Mouse (Mus musculus) embryonic stem cell, embryonic (primary cell): ENCODE measurements around the gene Csnk2b.

Source experiments
- CTCF ChIA-PET, 4 experiments: fragments of 300-600 bp in 2 of 4; fragments of 350-600 bp in 2 of 4; sonication (Branson Sonifier 250); formaldehyde crosslinking; loops; one replicate each; lab custom pipeline; 2022; ENCODE audit warnings: inconsistent platforms in 2 of 4; lab: Charles Lee
- POLR2A ChIA-PET, 4 experiments: fragments of 300-600 bp in 2 of 4; fragments of 350-600 bp in 2 of 4; sonication (Branson Sonifier 250); formaldehyde crosslinking; loops; one replicate each; lab custom pipeline; 2022; ENCODE audit warnings: antibody characterized with exemption in 4 of 4, inconsistent platforms in 1 of 4; lab: Charles Lee

Gene Csnk2b

GRCm38 (mm10) chr17:35077285-35077684 is 44.6 kb downstream of the Csnk2b start:
- CTCF ChIA-PET, result interaction anchor here in 3 of 4 experiments (0.6 to 3.0 kb wide), 8 partner anchors 11 to 431 kb away, joined by 3 to 13 read pairs (median 4); partner anchors contain the start of genes Abhd16a (in 1 of the 3) and Atf6b (in 1 of the 3)
- POLR2A ChIA-PET, result interaction anchor here in 3 of 4 experiments (0.5 to 3.0 kb wide), 43 partner anchors 8 to 429 kb away, joined by 3 to 25 read pairs (median 4); partner anchors contain the start of genes Ddah2 (in 3 of the 3), Ly6g6f (in 3 of the 3), Abhd16a (in 2 of the 3) and Msh5 (in 2 of the 3)

- POLR2A ChIA-PET, result interaction anchor here in 3 of 4 experiments (0.6 to 3.0 kb wide), 59 partner anchors 9 to 1045 kb away, joined by 3 to 25 read pairs (median 4); partner anchors contain the start of genes Ddah2 (in 3 of the 3), Ly6g6f (in 3 of the 3), Abhd16a (in 2 of the 3) and Ddx39b (in 2 of the 3)
- CTCF ChIA-PET, result interaction anchor here in 3 of 4 experiments (0.6 to 3.0 kb wide), 7 partner anchors 12 to 156 kb away, joined by 3 to 13 read pairs (median 4); partner anchors contain the start of gene Abhd16a (in 1 of the 3)
Measured at GRCm38 (mm10) chr17:35076507-35077176, 45.2 kb downstream of the Csnk2b start, which contains the start of gene Ly6g6e. TSS of gene Ly6g6e (plus strand) at chr17:35076902.

GRCm38 (mm10) chr17:35074097-35074496 is 47.8 kb downstream of the Csnk2b start:
- CTCF ChIA-PET, result interaction anchor here (0.6 to 1.7 kb wide), 5 partner anchors 10 to 200 kb away, joined by 3 to 6 read pairs (median 3); no protein-coding TSS in a partner anchor

GRCm38 (mm10) chr17:35071454-35071853 is 50.4 kb downstream of the Csnk2b start:
- ChIA-PET CTCF (interaction anchor here in 1 of 4 experiments (0.7 to 1.1 kb wide), 3 partner anchors 9 to 23 kb away, joined by 3 to 4 read pairs (median 3); no protein-coding TSS in a partner anchor), POLR2A (interaction anchor here in 3 of 4 experiments (0.6 to 2.7 kb wide), 13 partner anchors 9 to 172 kb away, joined by 3 to 20 read pairs (median 3); partner anchors contain the start of genes Ddah2 (in 1 of the 3), Msh5 (in 1 of the 3) and Vars (in 1 of the 3))

More at GRCm38 (mm10) chr17:35074097-35074496, 47.8 kb downstream of the Csnk2b start:
- POLR2A ChIA-PET, result interaction anchor here (0.6 to 1.8 kb wide), 20 partner anchors 8 to 138 kb away, joined by 3 to 5 read pairs (median 4); partner anchors contain the start of genes Ddah2 (in 3 of the 4), Gpank1 (in 1 of the 4), Ly6g6c (in 1 of the 4) and Mpig6b (in 1 of the 4)

- CTCF ChIA-PET, result interaction anchor here in 2 of 4 experiments (0.7 to 1.1 kb wide), 2 partner anchors 11 to 165 kb away, joined by 3 to 4 read pairs; no protein-coding TSS in a partner anchor
- POLR2A ChIA-PET, result interaction anchor here in 3 of 4 experiments (0.6 to 2.7 kb wide), 9 partner anchors 10 to 450 kb away, joined by 3 to 20 read pairs (median 4); partner anchors contain the start of genes Ddah2 (in 1 of the 3) and Vars (in 1 of the 3)
Measured at GRCm38 (mm10) chr17:35070556-35071229, 51.2 kb downstream of the Csnk2b start.

GRCm38 (mm10) chr17:35068213-35068914 is 53.5 kb downstream of the Csnk2b start:
- ChIA-PET POLR2A (interaction anchor here in 3 of 4 experiments (0.6 to 2.2 kb wide), 4 partner anchors 9 to 122 kb away, joined by 3 to 5 read pairs (median 3); partner anchors contain the start of gene Ddah2 (in 1 of the 3)), CTCF (no interaction called here)
